Mouse (Mus musculus) limb, embryonic 11.5 days (tissue): ENCODE results near the gene Galm. TPM values are rescaled to one million over a fixed set of nuclear protein-coding genes. Genes with fewer than 3 reads are reported as not detected.

Source experiments
- polyA plus RNA-seq: library from polyadenylated mRNA; unstranded; fragments of >200 nt; fragmentation: Nextera tagmentation; extraction: Ambion mirVana; gene quantifications from 2 replicates; pipeline ENCODE4 v1.2.1, GENCODE M21; 2014

Galm gene
- polyA plus RNA-seq, 1 experiment from 2014 or later, result 14.7 TPM

Other genes starting within 250 kb of the Galm start
- 38.7 and 43.2 TPM in 2 replicates for gene Atl2, start 231.3 kb upstream of the Galm start, polyA plus RNA-seq
- 118 TPM in 2 replicates for gene Hnrnpll, start 65.1 kb upstream of the Galm start, polyA plus RNA-seq
- gene Srsf7, start 79.8 kb downstream of the Galm start, polyA plus RNA-seq, result 939 and 946 TPM in 2 replicates
- 0.19 and 0.21 TPM in 2 replicates for gene Ttc39d, start 80.0 kb downstream of the Galm start, polyA plus RNA-seq
- 47.4 and 50.9 TPM in 2 replicates for gene Gemin6, start 97.0 kb downstream of the Galm start, polyA plus RNA-seq
- 20.7 and 24.3 TPM in 2 replicates for gene Morn2, start 162.7 kb downstream of the Galm start, polyA plus RNA-seq
- 19.9 and 23.1 TPM in 2 replicates for gene Dhx57, start 163.0 kb downstream of the Galm start, polyA plus RNA-seq
- gene Arhgef33, start 179.9 kb downstream of the Galm start, polyA plus RNA-seq, result 0.11 and 0.53 TPM in 2 replicates
- 0.79 and 1.2 TPM in 2 replicates for gene Gm10190, start 246.1 kb downstream of the Galm start, polyA plus RNA-seq